Mouse (Mus musculus): ENCODE results near the gene Dhx33.
A peak's percentile ranks its signal among the peaks of the same experiment; 100 is the strongest.

GRCm38 (mm10) chr11:71012743-71013142 lies 8.5 kb upstream of the Dhx33 start:
- TF ChIP-seq CTCF (IDR thresholded peaks at IDR 0.05; ENCODE audit: low read depth) (0 out of 2 replicates have a peak, but pooled peaks have one; percentile 22), EP300 (IDR thresholded peaks at IDR 0.05; ENCODE audit: low read depth) (no peak)
